Mouse (Mus musculus) kidney, postnatal 0 days (tissue): ENCODE measurements around the gene Pam. TPM values are rescaled to one million over a fixed set of nuclear protein-coding genes. Genes with fewer than 3 reads are reported as not detected.

Source experiments
- ATAC-seq: fragments of 200-750 bp; cut with Nextera tagmentation; replicated peaks from 2 replicates; pipeline ENCODE4 v1.8.0; 2017; ENCODE audit warnings: low read depth, moderate number of reproducible peaks, moderate TSS enrichment, moderate library complexity; ENCODE audit not compliant: low FRiP score
- DNase-seq: peaks from one replicate; pipeline ENCODE4 v3.0.0-alpha.2; 2016; ENCODE audit warnings: low spot score
- H3K27ac ChIP-seq: fragments of 300-500 bp; sonication (generic); 2 replicates; pipeline ENCODE4 v1.5.1; 2014; ENCODE audit warnings: mild to moderate bottlenecking
- H3K27me3 ChIP-seq: fragments of 300-500 bp; sonication (generic); 2 replicates; pipeline ENCODE4 v1.6.1; 2014; ENCODE audit warnings: low read length, mixed read lengths; ENCODE audit not compliant: insufficient read depth
- H3K36me3 ChIP-seq: fragments of 300-500 bp; sonication (generic); 2 replicates; pipeline ENCODE4 v1.6.1; 2014; ENCODE audit warnings: low read length, mixed read lengths; ENCODE audit not compliant: insufficient read depth
- H3K4me1 ChIP-seq: fragments of 300-500 bp; sonication (generic); replicated peaks from 2 replicates; pipeline ENCODE4 v1.6.1; 2014; ENCODE audit warnings: antibody characterized with exemption, low read length, mixed read lengths; ENCODE audit not compliant: insufficient read depth
- H3K4me2 ChIP-seq: fragments of 300-500 bp; sonication (generic); 2 replicates; pipeline ENCODE4 v1.6.1; 2014; ENCODE audit warnings: mild to moderate bottlenecking, low read length, moderate library complexity, mixed read lengths
- H3K4me3 ChIP-seq: fragments of 300-500 bp; sonication (generic); replicated peaks from 2 replicates; pipeline ENCODE4 v1.5.1; 2014; ENCODE audit warnings: low read depth, low read length
- H3K9ac ChIP-seq: fragments of 300-500 bp; sonication (generic); 2 replicates; pipeline ENCODE4 v1.6.1; 2014; ENCODE audit warnings: low read depth, low read length
- H3K9me3 ChIP-seq: fragments of 300-500 bp; sonication (generic); replicated peaks from 2 replicates; pipeline ENCODE4 v1.6.1; 2016; ENCODE audit warnings: low read length, inconsistent platforms, mixed read lengths
- CTCF ChIP-seq: IDR thresholded peaks from 2 replicates; pipeline ENCODE4 v1.5.1; 2016; ENCODE audit warnings: antibody characterized with exemption, low read depth, mild to moderate bottlenecking, moderate library complexity
- WGBS: fragments of 180-500 bp; shearing (Covaris S2); extraction: QIAGEN DNeasy Blood & Tissue Kit; methylation state at CpG from one replicate; pipeline ENCODE4 v1.1.7; 2014; 5-methylcytosine and 5-hydroxymethylcytosine counted together
- polyA plus RNA-seq: library from polyadenylated mRNA; unstranded; fragments of >200 nt; fragmentation: Nextera tagmentation; extraction: Ambion mirVana; gene quantifications from 2 replicates; pipeline ENCODE4 v1.2.1, GENCODE M21; 2015

Pam gene
- polyA plus RNA-seq, 1 experiment from 2014 or later: 67.6 TPM

GRCm38 (mm10) chr1:97873490-97874054, 221.9 kb downstream of the Pam start:
- DNase-seq: no peak
- no peak overlapping the region for H3K27ac ChIP-seq
- H3K27me3 ChIP-seq: no peaks in the 10 kb centered on the region
- H3K4me3 ChIP-seq: no peak overlapping the region
- H3K36me3 ChIP-seq: no peaks in the 10 kb centered on the region
- no peaks in the 10 kb centered on the region for H3K9me3 ChIP-seq
- WGBS: 81% methylated on average over 2 of the region's 2 CpGs
- no peak for ATAC-seq
- no peak overlapping the region for H3K9ac ChIP-seq
- TF ChIP-seq CTCF: no peak
- H3K4me2 ChIP-seq: no peak overlapping the region
- H3K4me1 ChIP-seq: no peaks in the 10 kb centered on the region

- H3K36me3 ChIP-seq: no peaks in the 10 kb centered on the region
- 27% methylated on average over 5 of the region's 5 CpGs for WGBS
- peak; percentile 50 for TF ChIP-seq CTCF
- no peak overlapping the region for H3K27ac ChIP-seq
- ATAC-seq (no peak), DNase-seq (peak; percentile 47)
- H3K27me3 ChIP-seq: no peaks in the 10 kb centered on the region
- H3K4me1 ChIP-seq: no peaks in the 10 kb centered on the region
- no peak overlapping the region for H3K4me3 ChIP-seq
- H3K9me3 ChIP-seq: no peaks in the 10 kb centered on the region
- H3K4me2 ChIP-seq: no peak overlapping the region
- no peak overlapping the region for H3K9ac ChIP-seq
Measured at GRCm38 (mm10) chr1:97872493-97872892, 223.0 kb downstream of the Pam start.

GRCm38 (mm10) chr1:97872072-97872471, 223.4 kb downstream of the Pam start:
- H3K36me3 ChIP-seq: no peaks in the 10 kb centered on the region
- TF ChIP-seq CTCF: no peak
- H3K4me3 ChIP-seq: no peak overlapping the region
- H3K9ac ChIP-seq: no peak overlapping the region
- no peaks in the 10 kb centered on the region for H3K27me3 ChIP-seq
- WGBS: 74% methylated on average over 2 of the region's 2 CpGs
- no peak overlapping the region for H3K27ac ChIP-seq
- ATAC-seq (no peak), DNase-seq (no peak)
- H3K4me2 ChIP-seq: no peak overlapping the region
- H3K4me1 ChIP-seq: no peaks in the 10 kb centered on the region
- H3K9me3 ChIP-seq: no peaks in the 10 kb centered on the region

- no peak overlapping the region for H3K4me2 ChIP-seq
- WGBS: 95% methylated on average over 7 of the region's 7 CpGs
Measured at GRCm38 (mm10) chr1:97864135-97864534, 231.3 kb downstream of the Pam start.

GRCm38 (mm10) chr1:97863140-97863539, 232.3 kb downstream of the Pam start:
- ATAC-seq: no peak
- H3K9me3 ChIP-seq: no peaks in the 10 kb centered on the region
- H3K4me1 ChIP-seq: no peaks in the 10 kb centered on the region
- no peak for TF ChIP-seq CTCF
- no peaks in the 10 kb centered on the region for H3K36me3 ChIP-seq
- WGBS: 68% methylated on average over 9 of the region's 9 CpGs
- no peak overlapping the region for H3K4me2 ChIP-seq
- H3K27ac ChIP-seq: no peak overlapping the region
- H3K4me3 ChIP-seq: no peak overlapping the region
- no peak for DNase-seq
- no peak overlapping the region for H3K9ac ChIP-seq
- H3K27me3 ChIP-seq: no peaks in the 10 kb centered on the region

More at GRCm38 (mm10) chr1:97864135-97864534, 231.3 kb downstream of the Pam start:
- Histone ChIP-seq H3K27me3 (no peaks in the 10 kb centered on the region), H3K9ac (no peak overlapping the region), H3K4me3 (no peak overlapping the region), H3K9me3 (no peaks in the 10 kb centered on the region), H3K36me3 (no peaks in the 10 kb centered on the region), H3K4me1 (no peaks in the 10 kb centered on the region), H3K27ac (no peak overlapping the region)
- no peak for TF ChIP-seq CTCF
- ATAC-seq: no peak
- no peak for DNase-seq

GRCm38 (mm10) chr1:97862734-97863133, 232.7 kb downstream of the Pam start:
- H3K36me3 ChIP-seq: no peaks in the 10 kb centered on the region
- H3K4me1 ChIP-seq: no peaks in the 10 kb centered on the region
- ATAC-seq (no peak), DNase-seq (no peak)
- 82% methylated on average over 5 of the region's 5 CpGs for WGBS
- no peak overlapping the region for H3K4me3 ChIP-seq
- no peak overlapping the region for H3K4me2 ChIP-seq
- no peaks in the 10 kb centered on the region for H3K27me3 ChIP-seq
- TF ChIP-seq CTCF: no peak
- no peak overlapping the region for H3K27ac ChIP-seq
- H3K9me3 ChIP-seq: no peaks in the 10 kb centered on the region
- no peak overlapping the region for H3K9ac ChIP-seq

GRCm38 (mm10) chr1:97854256-97854655, 241.2 kb downstream of the Pam start:
- no peak overlapping the region for H3K9ac ChIP-seq
- H3K4me2 ChIP-seq: no peak overlapping the region
- no peak for TF ChIP-seq CTCF
- no peaks in the 10 kb centered on the region for H3K27me3 ChIP-seq
- no peak overlapping the region for H3K27ac ChIP-seq
- ATAC-seq: no peak
- H3K9me3 ChIP-seq: no peaks in the 10 kb centered on the region
- no peaks in the 10 kb centered on the region for H3K4me1 ChIP-seq
- DNase-seq: no peak
- no peaks in the 10 kb centered on the region for H3K36me3 ChIP-seq
- WGBS: 73% methylated on average over 3 of the region's 3 CpGs
- no peak overlapping the region for H3K4me3 ChIP-seq
